Mouse (Mus musculus): ENCODE measurements around the gene Vtn. TPM values are rescaled to one million over a fixed set of nuclear protein-coding genes. Genes with fewer than 3 reads are reported as not detected.

Gene Vtn
- total and polyA plus RNA-seq, 2 experiments from 2014 or later = 120 to 139 TPM

- H3K4me1 ChIP-seq (ENCODE audit: insufficient read depth, low read length) = peaks cover 5% of the 10 kb centered on the region; the same call in 1 of the 2 replicates
- TF ChIP-seq CTCF (IDR thresholded peaks at IDR 0.05) = no peak
- DNase-seq (ENCODE audit: low spot score) = no peak
- peak overlapping the region; percentile 79 for H3K27ac ChIP-seq (ENCODE audit: low read depth, low read length)
- peak overlapping the region; percentile 59 for H3K4me3 ChIP-seq (ENCODE audit: low read depth, low read length)
- no peaks in the 10 kb centered on the region for H3K9me3 ChIP-seq (ENCODE audit: low read length)
- peak overlapping the region; percentile 76 for H3K4me2 ChIP-seq (ENCODE audit: low read depth, low read length, poor library complexity, severe bottlenecking)
- no peak; the same call in 1 of the 2 replicates for ATAC-seq (ENCODE audit: low FRiP score)
- H3K36me3 ChIP-seq (ENCODE audit: insufficient read depth, low read length) = 0 out of 2 replicates have a peak, but pooled peaks cover 2% of the 10 kb centered on the region
- H3K27me3 ChIP-seq (ENCODE audit: insufficient read depth, low read length) = no peaks in the 10 kb centered on the region
- 51% methylated on average over 23 of the region's 23 CpGs for WGBS
- peak overlapping the region; percentile 67 for H3K9ac ChIP-seq (replicated peaks; ENCODE audit: low read length, poor library complexity, severe bottlenecking)
These were observed 32.5 kb upstream of the Vtn start for GRCm38 (mm10) chr11:78466242-78466912.

- ATAC-seq (ENCODE audit: low FRiP score) = no peak
- no peak for TF ChIP-seq CTCF (IDR thresholded peaks at IDR 0.05)
- 0 out of 2 replicates have a peak, but pooled peaks cover 5% of the 10 kb centered on the region for H3K36me3 ChIP-seq (ENCODE audit: insufficient read depth, low read length)
- H3K27ac ChIP-seq (ENCODE audit: low read depth, low read length) = no peak overlapping the region
- no peaks in the 10 kb centered on the region for H3K27me3 ChIP-seq (ENCODE audit: insufficient read depth, low read length)
- no peaks in the 10 kb centered on the region for H3K9me3 ChIP-seq (ENCODE audit: low read length)
- H3K9ac ChIP-seq (replicated peaks; ENCODE audit: low read length, poor library complexity, severe bottlenecking) = no peak overlapping the region
- H3K4me2 ChIP-seq (ENCODE audit: low read depth, low read length, poor library complexity, severe bottlenecking) = no peak overlapping the region
- no peak for DNase-seq (ENCODE audit: low spot score)
- H3K4me1 ChIP-seq (ENCODE audit: insufficient read depth, low read length) = peaks cover 5% of the 10 kb centered on the region; the same call in 1 of the 2 replicates
- WGBS = 87% methylated on average over 7 of the region's 7 CpGs
- no peak overlapping the region for H3K4me3 ChIP-seq (ENCODE audit: low read depth, low read length)
These were observed 31.4 kb upstream of the Vtn start for GRCm38 (mm10) chr11:78467515-78467914.

GRCm38 (mm10) chr11:78467932-78468331, 31.0 kb upstream of the Vtn start:
- no peaks in the 10 kb centered on the region for H3K9me3 ChIP-seq (ENCODE audit: low read length)
- ATAC-seq (ENCODE audit: low FRiP score) = no peak
- TF ChIP-seq CTCF (IDR thresholded peaks at IDR 0.05) = no peak

GRCm38 (mm10) chr11:78471326-78472103, 27.4 kb upstream of the Vtn start:
- H3K27me3 ChIP-seq (ENCODE audit: insufficient read depth, low read length) = no peaks in the 10 kb centered on the region
- no peak overlapping the region for H3K4me2 ChIP-seq (ENCODE audit: low read depth, low read length, poor library complexity, severe bottlenecking)
- H3K9me3 ChIP-seq (ENCODE audit: low read length) = no peaks in the 10 kb centered on the region
- no peak for ATAC-seq (ENCODE audit: low FRiP score)
- no peak overlapping the region for H3K4me3 ChIP-seq (ENCODE audit: low read depth, low read length)
- WGBS = 94% methylated on average over 10 of the region's 10 CpGs
- no peak overlapping the region for H3K9ac ChIP-seq (replicated peaks; ENCODE audit: low read length, poor library complexity, severe bottlenecking)
- H3K36me3 ChIP-seq (ENCODE audit: insufficient read depth, low read length) = peaks cover 24% of the 10 kb centered on the region
- no peak for TF ChIP-seq CTCF (IDR thresholded peaks at IDR 0.05)
- H3K4me1 ChIP-seq (ENCODE audit: insufficient read depth, low read length) = peaks cover under 1% of the 10 kb centered on the region; the same call in 1 of the 2 replicates
- no peak overlapping the region for H3K27ac ChIP-seq (ENCODE audit: low read depth, low read length)
- DNase-seq (ENCODE audit: low spot score) = no peak

More at GRCm38 (mm10) chr11:78467932-78468331, 31.0 kb upstream of the Vtn start:
- Histone ChIP-seq H3K27me3 (ENCODE audit: insufficient read depth, low read length) (no peaks in the 10 kb centered on the region), H3K4me1 (ENCODE audit: insufficient read depth, low read length) (peaks cover 5% of the 10 kb centered on the region; the same call in 1 of the 2 replicates), H3K27ac (ENCODE audit: low read depth, low read length) (no peak overlapping the region), H3K36me3 (ENCODE audit: insufficient read depth, low read length) (peaks cover 7% of the 10 kb centered on the region), H3K9ac (replicated peaks; ENCODE audit: low read length, poor library complexity, severe bottlenecking) (no peak overlapping the region), H3K4me2 (ENCODE audit: low read depth, low read length, poor library complexity, severe bottlenecking) (no peak overlapping the region), H3K4me3 (ENCODE audit: low read depth, low read length) (no peak overlapping the region)
- no peak for DNase-seq (ENCODE audit: low spot score)
- WGBS = 78% methylated on average over 3 of the region's 3 CpGs

GRCm38 (mm10) chr11:78475289-78475688, 23.6 kb upstream of the Vtn start:
- H3K4me2 ChIP-seq (ENCODE audit: low read depth, low read length, poor library complexity, severe bottlenecking) = no peak overlapping the region
- no peak for DNase-seq (ENCODE audit: low spot score)
- no peak for ATAC-seq (ENCODE audit: low FRiP score)
- H3K9me3 ChIP-seq (ENCODE audit: low read length) = no peaks in the 10 kb centered on the region
- H3K4me3 ChIP-seq (ENCODE audit: low read depth, low read length) = no peak overlapping the region
- H3K36me3 ChIP-seq (ENCODE audit: insufficient read depth, low read length) = peaks cover 30% of the 10 kb centered on the region
- no peak for TF ChIP-seq CTCF (IDR thresholded peaks at IDR 0.05)
- H3K4me1 ChIP-seq (ENCODE audit: insufficient read depth, low read length) = no peaks in the 10 kb centered on the region
- no peaks in the 10 kb centered on the region for H3K27me3 ChIP-seq (ENCODE audit: insufficient read depth, low read length)
- no peak overlapping the region for H3K27ac ChIP-seq (ENCODE audit: low read depth, low read length)
- 78% methylated on average over 3 of the region's 3 CpGs for WGBS
- no peak overlapping the region for H3K9ac ChIP-seq (replicated peaks; ENCODE audit: low read length, poor library complexity, severe bottlenecking)

- no peak overlapping the region for H3K4me2 ChIP-seq (ENCODE audit: low read depth, low read length, poor library complexity, severe bottlenecking)
- H3K4me1 ChIP-seq (ENCODE audit: insufficient read depth, low read length) = no peaks in the 10 kb centered on the region
- WGBS = 67% methylated on average over 7 of the region's 7 CpGs
- H3K9ac ChIP-seq (replicated peaks; ENCODE audit: low read length, poor library complexity, severe bottlenecking) = no peak overlapping the region
- H3K4me3 ChIP-seq (ENCODE audit: low read depth, low read length) = no peak overlapping the region
- DNase-seq (ENCODE audit: low spot score) = no peak
- H3K9me3 ChIP-seq (ENCODE audit: low read length) = no peaks in the 10 kb centered on the region
- H3K27ac ChIP-seq (ENCODE audit: low read depth, low read length) = no peak overlapping the region
- ATAC-seq (ENCODE audit: low FRiP score) = no peak
- TF ChIP-seq CTCF (IDR thresholded peaks at IDR 0.05) = no peak
- no peaks in the 10 kb centered on the region for H3K27me3 ChIP-seq (ENCODE audit: insufficient read depth, low read length)
- peaks cover 46% of the 10 kb centered on the region for H3K36me3 ChIP-seq (ENCODE audit: insufficient read depth, low read length)
These were observed 15.3 kb upstream of the Vtn start for GRCm38 (mm10) chr11:78483639-78484038.

Data from midbrain, postnatal 0 days (tissue).